Mouse (Mus musculus): ENCODE results near the gene Orc3.

DNA sequence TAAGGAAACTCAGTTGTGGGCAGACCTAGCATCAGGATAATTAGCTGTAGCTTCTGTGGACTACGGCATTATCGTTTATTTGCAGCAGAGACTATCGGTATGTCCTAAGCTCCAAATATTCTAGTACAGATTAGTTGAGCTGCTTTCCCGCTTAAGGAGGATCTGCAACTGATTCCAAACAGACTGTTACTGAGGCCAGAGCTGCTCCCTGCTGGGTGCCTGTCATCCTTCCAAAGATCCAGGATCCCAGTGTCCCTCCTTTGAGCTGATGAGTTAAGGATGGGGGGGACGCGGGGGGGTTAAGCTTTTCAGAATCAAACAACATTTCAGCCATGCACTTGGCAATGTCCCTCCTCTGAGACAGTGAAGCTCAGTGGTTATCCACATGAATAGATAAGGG is 84.8 kb downstream of the Orc3 start:
- no peak for TF ChIP-seq TCF12 (IDR thresholded peaks at IDR 0.05; ENCODE audit: low read depth, low read length)
- TF ChIP-seq MXI1 (IDR thresholded peaks at IDR 0.05; ENCODE audit: low read depth, low read length), result no peak

All from CH12.LX (cell line).